Mouse (Mus musculus) C2C12 (cell line): ENCODE measurements around the gene Atp10a. TPM values are rescaled to one million over a fixed set of nuclear protein-coding genes. Genes with fewer than 3 reads are reported as not detected.

ENCODE experiments used
- H3K27me3 ChIP-seq: one replicate; pipeline ENCODE4 v1.6.1; 2011; ENCODE audit not compliant: control insufficient read depth, insufficient read depth, insufficient read length
- H3K36me3 ChIP-seq: one replicate; pipeline ENCODE4 v1.6.1; 2011; ENCODE audit not compliant: control insufficient read depth, insufficient read depth
- H3K4me3 ChIP-seq: one replicate; pipeline ENCODE4 v1.5.1; 2011; ENCODE audit warnings: mild to moderate bottlenecking, control low read depth; ENCODE audit not compliant: poor library complexity, insufficient read depth, severe bottlenecking
- H3K79me2 ChIP-seq: one replicate; pipeline ENCODE4 v1.6.1; 2011; ENCODE audit not compliant: control insufficient read depth, insufficient read depth
- H3K79me3 ChIP-seq: one replicate; pipeline ENCODE4 v1.6.1; 2011; ENCODE audit warnings: low read depth, control low read depth
- H3ac ChIP-seq: one replicate; pipeline ENCODE3; 2011; ENCODE audit warnings: low read depth; ENCODE audit not compliant: control insufficient read depth, insufficient read length
- CEBPB ChIP-seq: IDR thresholded peaks from one replicate; pipeline ENCODE4 v1.6.1; 2011; ENCODE audit warnings: low read depth, mild to moderate bottlenecking, control low read depth, moderate library complexity
- CTCF ChIP-seq: IDR thresholded peaks from one replicate; pipeline ENCODE4 v1.5.1; 2011; ENCODE audit not compliant: control insufficient read depth, insufficient read depth, insufficient read length
- FOSL1 ChIP-seq: IDR thresholded peaks from one replicate; pipeline ENCODE4 v1.8.0; 2011; ENCODE audit warnings: mild to moderate bottlenecking, low read length; ENCODE audit not compliant: poor library complexity, insufficient read depth, severe bottlenecking
- MAX ChIP-seq: IDR thresholded peaks from one replicate; pipeline ENCODE4 v1.6.1; 2011; ENCODE audit warnings: mild to moderate bottlenecking, control low read depth
- MYOD1 ChIP-seq: IDR thresholded peaks from one replicate; pipeline ENCODE4 v1.6.1; 2011; ENCODE audit warnings: low read depth; ENCODE audit not compliant: control insufficient read depth, insufficient read length
- MYOG ChIP-seq: IDR thresholded peaks from one replicate; pipeline ENCODE4 v1.6.1; 2011; ENCODE audit not compliant: control insufficient read depth, insufficient read length; ENCODE audit errors: extremely low read depth
- USF1 ChIP-seq: IDR thresholded peaks from one replicate; pipeline ENCODE4 v1.6.1; 2011; ENCODE audit warnings: low read depth, mild to moderate bottlenecking, control low read depth, moderate library complexity
- polyA plus RNA-seq: library from polyadenylated mRNA; unstranded; fragments of >200 nt; fragmentation: generic; extraction: Trizol; gene quantifications from one replicate; pipeline ENCODE4 v1.2.1, GENCODE M21; 2012; ENCODE audit warnings: missing spikeins

Gene Atp10a
- polyA plus RNA-seq, 1 experiment, result 5.5 TPM

- Histone ChIP-seq H3K79me2 (no peaks in the 10 kb centered on the region), H3K4me3 (no peak overlapping the region), H3K79me3 (no peaks in the 10 kb centered on the region), H3K27me3 (no peaks in the 10 kb centered on the region), H3K36me3 (no peaks in the 10 kb centered on the region), H3ac (no peak overlapping the region)
- no peak for TF ChIP-seq CEBPB
- no peak for TF ChIP-seq MYOG
- TF ChIP-seq USF1, result no peak
- no peak for TF ChIP-seq MAX
- no peak for TF ChIP-seq CTCF
- TF ChIP-seq FOSL1, result no peak
- TF ChIP-seq MYOD1, result no peak
These were observed 217.7 kb downstream of the Atp10a start for GRCm38 (mm10) chr7:58873676-58874075.
